Mouse (Mus musculus): ENCODE results near the gene Mup6. TPM values are rescaled to one million over a fixed set of nuclear protein-coding genes. Genes with fewer than 3 reads are reported as not detected.
"Not testable (repeated sequence)": the region's sequence is repeated elsewhere in the genome, so short reads cannot be mapped to it uniquely, and the experiment has no call there.

Mup6 gene
- not detected for total RNA-seq (2021)

- intact Hi-C loops (cut with DNase I) = no loop called here
- DNase-seq (ENCODE audit: low spot score in 2 of 2) = no peak
Measured at GRCm38 (mm10) chr4:59963405-59964344, at the start of gene Mup6. Gene Mup6, plus strand, starts transcription at chr4:59964294.

GRCm38 (mm10) chr4:59914608-59915403, 49.3 kb upstream of the Mup6 start, which contains the start of gene Slc46a2:
Gene Slc46a2, minus strand, starts transcription at chr4:59915056.
- intact Hi-C loops (cut with DNase I) = no loop called here
- DNase-seq (ENCODE audit: low spot score in 2 of 2) = no peak

GRCm38 (mm10) chr4:59917966-59918365, 46.1 kb upstream of the Mup6 start:
- DNase-seq (ENCODE audit: low spot score in 2 of 2) = no peak
- intact Hi-C loops (cut with DNase I) = no loop called here

- no peak for DNase-seq (ENCODE audit: low spot score in 2 of 2)
- intact Hi-C loops (cut with DNase I) = loop anchor here (5.0 kb wide), 1 partner anchor 568 kb away; no protein-coding TSS in a partner anchor
Measured at GRCm38 (mm10) chr4:59925082-59925481, 39.0 kb upstream of the Mup6 start.

GRCm38 (mm10) chr4:59927666-59928065, 36.4 kb upstream of the Mup6 start:
- no peak for DNase-seq (ENCODE audit: low spot score in 2 of 2)
- intact Hi-C loops (cut with DNase I) = loop anchor here (2.0 to 5.0 kb wide), 2 partner anchors 143 to 570 kb away; no protein-coding TSS in a partner anchor

GRCm38 (mm10) chr4:59928347-59928746, 35.7 kb upstream of the Mup6 start:
- intact Hi-C loops (cut with DNase I) = loop anchor here (2.0 to 5.0 kb wide), 2 partner anchors 144 to 571 kb away; no protein-coding TSS in a partner anchor
- peak; percentile 41 to 62 for DNase-seq (ENCODE audit: low spot score in 2 of 2)

- DNase-seq (ENCODE audit: low spot score in 2 of 2) = peak in 1 of 2 experiments; percentile 6
- intact Hi-C loops (cut with DNase I) = no loop called here
Measured at GRCm38 (mm10) chr4:59932505-59933281, 31.4 kb upstream of the Mup6 start.

GRCm38 (mm10) chr4:59937543-59937942, 26.6 kb upstream of the Mup6 start:
- DNase-seq (ENCODE audit: low spot score in 2 of 2) = no peak
- intact Hi-C loops (cut with DNase I) = no loop called here

GRCm38 (mm10) chr4:59960610-59961009, 3.5 kb upstream of the Mup6 start, which contains the start of gene Mup4:
Gene Mup4, minus strand, starts transcription at chr4:59960710.
- DNase-seq (ENCODE audit: low spot score in 2 of 2) = no peak
- intact Hi-C loops (cut with DNase I) = no loop called here

- DNase-seq (ENCODE audit: low spot score in 2 of 2); intact Hi-C loops (cut with DNase I): not testable (repeated sequence)
Measured at GRCm38 (mm10) chr4:59997894-59998293, 33.8 kb downstream of the Mup6 start.

GRCm38 (mm10) chr4:60020141-60020540, 56.0 kb downstream of the Mup6 start:
- DNase-seq (ENCODE audit: low spot score in 2 of 2); intact Hi-C loops (cut with DNase I): not testable (repeated sequence)

GRCm38 (mm10) chr4:60029334-60030111, 65.4 kb downstream of the Mup6 start:
- DNase-seq (ENCODE audit: low spot score in 2 of 2); intact Hi-C loops (cut with DNase I): not testable (repeated sequence)

Other genes with a start within 250 kb of the Mup6 start
- gene Inip, start 162.7 kb upstream of the Mup6 start, total RNA-seq (2021) = 10 to 100 TPM; 21.3 to 23.5 TPM
- 10 to 100 TPM; 31.8 to 33.8 TPM for gene Snx30, start 158.5 kb upstream of the Mup6 start, total RNA-seq (2021)
- gene Slc46a2, start 49.2 kb upstream of the Mup6 start, total RNA-seq (2021) = not detected
- not detected for gene Mup4, start 3.6 kb upstream of the Mup6 start, total RNA-seq (2021)
- gene Mup7, start 106.2 kb downstream of the Mup6 start, total RNA-seq (2021) = not detected
- gene Mup2, start 190.0 kb downstream of the Mup6 start, total RNA-seq (2021) = not detected